Mouse (Mus musculus): ENCODE measurements around the gene Slc39a11. TPM values are rescaled to one million over a fixed set of nuclear protein-coding genes. Genes with fewer than 3 reads are reported as not detected.

Slc39a11 gene
- total and polyA plus RNA-seq, 3 experiments: 43.2 to 54.4 (median 51.0) TPM

- Histone ChIP-seq H3K79me2 (replicated peaks; ENCODE audit: control insufficient read depth, extremely low read depth, insufficient read depth, poor library complexity, severe bottlenecking) (no peaks in the 10 kb centered on the region), H3K4me3 (replicated peaks in 1 of 3; ENCODE audit: low read depth in 2 of 3, low read length in 2 of 3, poor library complexity in 1 of 3) (no peak overlapping the region), H3K9ac (ENCODE audit: insufficient read depth, low read depth) (no peak overlapping the region), H3K27ac (ENCODE audit: insufficient read depth, low read depth) (no peak overlapping the region), H3K36me3 (replicated peaks in 1 of 2; ENCODE audit: control insufficient read depth in 1 of 2, insufficient read depth in 1 of 2, low read length in 1 of 2) (peaks cover 8 to 69% of the 10 kb centered on the region in 2 experiments), H3K4me2 (ENCODE audit: insufficient read depth, low read depth, poor library complexity, severe bottlenecking) (no peak overlapping the region), H3K27me3 (replicated peaks) (no peaks in the 10 kb centered on the region), H3K9me3 (replicated peaks; ENCODE audit: low read length) (peaks cover 24% of the 10 kb centered on the region), H3K4me1 (ENCODE audit: control insufficient read depth in 1 of 2, insufficient read depth in 2 of 2) (peaks cover 0 to 9% of the 10 kb centered on the region in 2 experiments; a peak in 2 of 4 replicates)
- no peak for TF ChIP-seq TBP (conservative IDR thresholded peaks at IDR 0.05; ENCODE audit: low read depth, low read length)
- no peak for TF ChIP-seq BHLHE40 (IDR thresholded peaks at IDR 0.05; ENCODE audit: low read depth, low read length)
- TF ChIP-seq MXI1 (IDR thresholded peaks at IDR 0.05; ENCODE audit: low read depth, low read length): no peak
- no peak for TF ChIP-seq CHD2 (IDR thresholded peaks at IDR 0.05; ENCODE audit: low read length)
- TF ChIP-seq CHD1 (IDR thresholded peaks at IDR 0.05; ENCODE audit: low read depth, low read length): no peak
- no peak for TF ChIP-seq IRF4 (IDR thresholded peaks at IDR 0.05; ENCODE audit: low read depth, low read length)
- no peak for TF ChIP-seq E2F4 (IDR thresholded peaks at IDR 0.05; ENCODE audit: insufficient replicate concordance, low read depth, low read length)
- no peak for TF ChIP-seq ZKSCAN1 (IDR thresholded peaks at IDR 0.05; ENCODE audit: borderline replicate concordance, low read depth, low read length)
- TF ChIP-seq ELF1 (IDR thresholded peaks at IDR 0.05; ENCODE audit: low read depth, low read length): no peak
- no peak for TF ChIP-seq TCF12 (IDR thresholded peaks at IDR 0.05; ENCODE audit: low read depth, low read length)
- TF ChIP-seq JUN (IDR thresholded peaks at IDR 0.05; ENCODE audit: insufficient read depth, low read depth, low read length): no peak
- TF ChIP-seq RAD21 (IDR thresholded peaks at IDR 0.05; ENCODE audit: low read depth, low read length): no peak
- no peak for TF ChIP-seq POLR2AphosphoS2 (IDR thresholded peaks at IDR 0.05; ENCODE audit: low read depth, low read length)
- TF ChIP-seq PAX5 (IDR thresholded peaks at IDR 0.05; ENCODE audit: low read length): no peak
- TF ChIP-seq NELFE (IDR thresholded peaks at IDR 0.05; ENCODE audit: low read depth, low read length): no peak
- TF ChIP-seq GABPA (IDR thresholded peaks at IDR 0.05; ENCODE audit: insufficient replicate concordance, low read depth, low read length): no peak
- no peak for TF ChIP-seq POLR2A (IDR thresholded peaks at IDR 0.05; ENCODE audit: low read depth, low read length)
- no peak for TF ChIP-seq MYC (IDR thresholded peaks at IDR 0.05; ENCODE audit: low read depth, low read length)
- no peak for TF ChIP-seq EP300 (IDR thresholded peaks at IDR 0.05; ENCODE audit: low read length)
- TF ChIP-seq MEF2A (IDR thresholded peaks at IDR 0.05; ENCODE audit: borderline replicate concordance, low read depth, low read length): no peak
- dilution Hi-C loops (cut with MboI; ENCODE audit: extremely low pct_ligation_motif_present, extremely low pct_unique_long_range_greater_than_20kb, low sequenced_read_pairs): no loop called here
- no peak for DNase-seq (ENCODE audit: extremely low read depth)
- in situ Hi-C loops (cut with MboI; ENCODE audit: low pct_ligation_motif_present, low pct_unique_long_range_greater_than_20kb, low sequenced_read_pairs): no loop called here
These were observed 276.0 kb downstream of the Slc39a11 start for GRCm38 (mm10) chr11:113373926-113374325.

GRCm38 (mm10) chr11:113373331-113373730 lies 276.5 kb downstream of the Slc39a11 start:
- no peak overlapping the region for H3K9ac ChIP-seq (ENCODE audit: insufficient read depth, low read depth)
- H3K9me3 ChIP-seq (replicated peaks; ENCODE audit: low read length): peaks cover 24% of the 10 kb centered on the region
- no peak overlapping the region for H3K27ac ChIP-seq (ENCODE audit: insufficient read depth, low read depth)
- peaks cover 8 to 70% of the 10 kb centered on the region in 2 experiments for H3K36me3 ChIP-seq (replicated peaks in 1 of 2; ENCODE audit: control insufficient read depth in 1 of 2, insufficient read depth in 1 of 2, low read length in 1 of 2)
- H3K4me1 ChIP-seq (ENCODE audit: control insufficient read depth in 1 of 2, insufficient read depth in 2 of 2): peaks cover 0 to 3% of the 10 kb centered on the region in 2 experiments; a peak in 1 of 4 replicates
- no peak overlapping the region for H3K4me3 ChIP-seq (replicated peaks in 1 of 3; ENCODE audit: low read depth in 2 of 3, low read length in 2 of 3, poor library complexity in 1 of 3)
- no peak overlapping the region for H3K4me2 ChIP-seq (ENCODE audit: insufficient read depth, low read depth, poor library complexity, severe bottlenecking)
- no peak for DNase-seq (ENCODE audit: extremely low read depth)
- H3K79me2 ChIP-seq (replicated peaks; ENCODE audit: control insufficient read depth, extremely low read depth, insufficient read depth, poor library complexity, severe bottlenecking): no peaks in the 10 kb centered on the region
- dilution Hi-C loops (cut with MboI; ENCODE audit: extremely low pct_ligation_motif_present, extremely low pct_unique_long_range_greater_than_20kb, low sequenced_read_pairs) (no loop called here), in situ Hi-C loops (cut with MboI; ENCODE audit: low pct_ligation_motif_present, low pct_unique_long_range_greater_than_20kb, low sequenced_read_pairs) (no loop called here)
- no peaks in the 10 kb centered on the region for H3K27me3 ChIP-seq (replicated peaks)
- TF ChIP-seq TCF12 (IDR thresholded peaks at IDR 0.05; ENCODE audit: low read depth, low read length): no peak
- no peak for TF ChIP-seq CHD2 (IDR thresholded peaks at IDR 0.05; ENCODE audit: low read length)
- no peak for TF ChIP-seq JUND (conservative IDR thresholded peaks at IDR 0.05; ENCODE audit: low read depth, low read length)
- TF ChIP-seq EP300 (IDR thresholded peaks at IDR 0.05; ENCODE audit: low read length): no peak
- TF ChIP-seq POLR2A (IDR thresholded peaks at IDR 0.05; ENCODE audit: low read depth, low read length): no peak
- no peak for TF ChIP-seq ZNF384 (IDR thresholded peaks at IDR 0.05; ENCODE audit: low read depth, low read length)
- TF ChIP-seq CTCF (conservative IDR thresholded peaks at IDR 0.05 in 1 of 2, IDR thresholded peaks at IDR 0.05 in 1 of 2; ENCODE audit: low read depth in 2 of 2, low read length in 2 of 2): no peak
- TF ChIP-seq NRF1 (IDR thresholded peaks at IDR 0.05; ENCODE audit: low read depth, low read length): no peak
- TF ChIP-seq UBTF (IDR thresholded peaks at IDR 0.05; ENCODE audit: low read depth, low read length): no peak
- no peak for TF ChIP-seq TBP (conservative IDR thresholded peaks at IDR 0.05; ENCODE audit: low read depth, low read length)
- TF ChIP-seq SIN3A (IDR thresholded peaks at IDR 0.05; ENCODE audit: low read length): no peak

Data from CH12.LX (cell line).